Mouse (Mus musculus): ENCODE measurements at regions not wholly inside any gene's neighbourhood (a gene's known extent, or its start where the extent isn't known, plus 50 kb on each side); places are given as distances from the start of the nearest gene placed in this dataset.

- peak in 1 of 2 experiments; percentile 6 for DNase-seq (ENCODE audit: low spot score in 2 of 2)
Measured at GRCm38 (mm10) chr1:183853956-183854613, 159.0 kb upstream of the Dusp10 start.

- no peak for DNase-seq (ENCODE audit: low spot score in 2 of 2)
Measured at GRCm38 (mm10) chr1:183865111-183865510, 148.0 kb upstream of the Dusp10 start.

GRCm38 (mm10) chr1:183865586-183865985, 147.5 kb upstream of the Dusp10 start:
- DNase-seq (ENCODE audit: low spot score in 2 of 2) = no peak

- no peak for DNase-seq (ENCODE audit: low spot score in 2 of 2)
Measured at GRCm38 (mm10) chr1:183868965-183869364, 144.1 kb upstream of the Dusp10 start.

- DNase-seq (ENCODE audit: low spot score in 2 of 2) = no peak
Measured at GRCm38 (mm10) chr1:183895936-183896335, 117.2 kb upstream of the Dusp10 start.

GRCm38 (mm10) chr1:183898091-183898490, 115.0 kb upstream of the Dusp10 start:
- no peak for DNase-seq (ENCODE audit: low spot score in 2 of 2)

GRCm38 (mm10) chr1:183904564-183904963, 108.5 kb upstream of the Dusp10 start:
- no peak for DNase-seq (ENCODE audit: low spot score in 2 of 2)

GRCm38 (mm10) chr1:183905345-183906142, 107.6 kb upstream of the Dusp10 start:
- DNase-seq (ENCODE audit: low spot score in 2 of 2) = no peak

- no peak for DNase-seq (ENCODE audit: low spot score in 2 of 2)
Measured at GRCm38 (mm10) chr1:183917656-183918055, 95.4 kb upstream of the Dusp10 start.

- DNase-seq (ENCODE audit: low spot score in 2 of 2) = no peak
Measured at GRCm38 (mm10) chr1:183921262-183921661, 91.8 kb upstream of the Dusp10 start.

GRCm38 (mm10) chr1:183928539-183928938, 84.6 kb upstream of the Dusp10 start:
- DNase-seq (ENCODE audit: low spot score in 2 of 2) = no peak

GRCm38 (mm10) chr1:183930363-183930982, 82.6 kb upstream of the Dusp10 start:
- no peak for DNase-seq (ENCODE audit: low spot score in 2 of 2)

- no peak for DNase-seq (ENCODE audit: low spot score in 2 of 2)
Measured at GRCm38 (mm10) chr1:183931141-183931540, 82.0 kb upstream of the Dusp10 start.

GRCm38 (mm10) chr1:183933845-183934244, 79.3 kb upstream of the Dusp10 start:
- no peak for DNase-seq (ENCODE audit: low spot score in 2 of 2)

GRCm38 (mm10) chr1:183937166-183937565, 75.9 kb upstream of the Dusp10 start:
- no peak for DNase-seq (ENCODE audit: low spot score in 2 of 2)

- DNase-seq (ENCODE audit: low spot score in 2 of 2) = no peak
Measured at GRCm38 (mm10) chr1:183938361-183938760, 74.7 kb upstream of the Dusp10 start.

GRCm38 (mm10) chr1:183940706-183941105, 72.4 kb upstream of the Dusp10 start:
- DNase-seq (ENCODE audit: low spot score in 2 of 2) = no peak

- DNase-seq (ENCODE audit: low spot score in 2 of 2) = no peak
Measured at GRCm38 (mm10) chr1:183946241-183946640, 66.9 kb upstream of the Dusp10 start.

- no peak for DNase-seq (ENCODE audit: low spot score in 2 of 2)
Measured at GRCm38 (mm10) chr1:183947066-183947465, 66.0 kb upstream of the Dusp10 start.

GRCm38 (mm10) chr1:183949205-183949604, 63.9 kb upstream of the Dusp10 start:
- no peak for DNase-seq (ENCODE audit: low spot score in 2 of 2)

GRCm38 (mm10) chr1:183954086-183954485, 59.0 kb upstream of the Dusp10 start:
- no peak for DNase-seq (ENCODE audit: low spot score in 2 of 2)

- no peak for DNase-seq (ENCODE audit: low spot score in 2 of 2)
Measured at GRCm38 (mm10) chr1:183956391-183956790, 56.7 kb upstream of the Dusp10 start.

GRCm38 (mm10) chr1:183961383-183961782, 51.7 kb upstream of the Dusp10 start:
- no peak for DNase-seq (ENCODE audit: low spot score in 2 of 2)
